Mouse (Mus musculus): ENCODE data around the gene Klhl2. TPM values are rescaled to one million over a fixed set of nuclear protein-coding genes. Genes with fewer than 3 reads are reported as not detected.

Klhl2 gene
- polyA plus RNA-seq, 1 experiment from 2014 or later, result 10.1 TPM

DNA sequence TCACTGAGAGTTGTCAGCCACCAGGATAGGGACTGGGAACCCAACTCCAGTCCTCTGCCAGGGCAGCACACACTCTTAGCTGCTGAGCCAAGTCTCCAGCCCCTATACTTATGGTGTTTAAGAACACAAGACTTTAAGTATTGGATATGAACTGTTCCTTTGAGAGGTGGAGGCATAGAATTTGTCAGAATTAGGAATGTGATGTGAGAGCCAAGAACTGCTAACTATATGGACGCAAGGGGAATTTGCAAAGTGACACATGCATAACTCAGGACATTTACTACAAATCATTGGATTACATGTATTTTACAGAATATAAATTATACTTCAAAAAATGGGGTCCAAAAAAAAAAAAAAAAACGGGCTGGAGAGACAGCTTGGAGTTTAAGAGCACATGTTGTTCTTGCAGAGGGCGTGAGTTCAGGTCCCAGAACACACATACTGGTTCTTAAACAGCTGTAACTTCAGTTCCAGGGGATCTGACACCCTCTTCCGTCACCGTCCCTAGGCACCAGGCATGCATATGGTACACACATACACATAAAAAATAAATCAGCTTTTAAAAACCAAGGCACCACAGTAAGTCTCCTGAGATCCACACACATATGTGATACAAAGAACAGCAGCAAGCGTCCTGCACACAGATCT lies 14.2 kb downstream of the Klhl2 start:
- DNase-seq (ENCODE audit: low spot score) (no peak), ATAC-seq (replicated peaks; ENCODE audit: low FRiP score) (no peak)
- 80% methylated on average over 6 of the region's 6 CpGs for WGBS
- H3K4me3 ChIP-seq (ENCODE audit: low read depth, low read length), result no peak overlapping the region
- H3K9me3 ChIP-seq (ENCODE audit: control insufficient read depth, low read length), result no peaks in the 10 kb centered on the region
- H3K9ac ChIP-seq (ENCODE audit: low read depth, low read length), result no peak overlapping the region
- no peaks in the 10 kb centered on the region for H3K36me3 ChIP-seq (ENCODE audit: control insufficient read depth, insufficient read depth, low read length)
- H3K27ac ChIP-seq (ENCODE audit: low read depth, low read length), result no peak overlapping the region
- no peaks in the 10 kb centered on the region for H3K4me1 ChIP-seq (replicated peaks; ENCODE audit: control insufficient read depth, insufficient read depth, low read length)
- H3K27me3 ChIP-seq (replicated peaks; ENCODE audit: control insufficient read depth, insufficient read depth, low read length), result no peaks in the 10 kb centered on the region
- no peak overlapping the region for H3K4me2 ChIP-seq

GRCm38 (mm10) chr8:64834071-64834877 lies 15.5 kb downstream of the Klhl2 start:
- no peaks in the 10 kb centered on the region for H3K4me1 ChIP-seq (replicated peaks; ENCODE audit: control insufficient read depth, insufficient read depth, low read length)
- no peak for DNase-seq (ENCODE audit: low spot score)
- WGBS, result 70% methylated on average over 27 of the region's 27 CpGs
- ATAC-seq (replicated peaks; ENCODE audit: low FRiP score), result no peak
- no peaks in the 10 kb centered on the region for H3K27me3 ChIP-seq (replicated peaks; ENCODE audit: control insufficient read depth, insufficient read depth, low read length)
- no peak overlapping the region for H3K4me2 ChIP-seq
- H3K36me3 ChIP-seq (ENCODE audit: control insufficient read depth, insufficient read depth, low read length), result no peaks in the 10 kb centered on the region
- no peak overlapping the region for H3K27ac ChIP-seq (ENCODE audit: low read depth, low read length)
- H3K9ac ChIP-seq (ENCODE audit: low read depth, low read length), result no peak overlapping the region
- no peaks in the 10 kb centered on the region for H3K9me3 ChIP-seq (ENCODE audit: control insufficient read depth, low read length)
- no peak overlapping the region for H3K4me3 ChIP-seq (ENCODE audit: low read depth, low read length)

DNA sequence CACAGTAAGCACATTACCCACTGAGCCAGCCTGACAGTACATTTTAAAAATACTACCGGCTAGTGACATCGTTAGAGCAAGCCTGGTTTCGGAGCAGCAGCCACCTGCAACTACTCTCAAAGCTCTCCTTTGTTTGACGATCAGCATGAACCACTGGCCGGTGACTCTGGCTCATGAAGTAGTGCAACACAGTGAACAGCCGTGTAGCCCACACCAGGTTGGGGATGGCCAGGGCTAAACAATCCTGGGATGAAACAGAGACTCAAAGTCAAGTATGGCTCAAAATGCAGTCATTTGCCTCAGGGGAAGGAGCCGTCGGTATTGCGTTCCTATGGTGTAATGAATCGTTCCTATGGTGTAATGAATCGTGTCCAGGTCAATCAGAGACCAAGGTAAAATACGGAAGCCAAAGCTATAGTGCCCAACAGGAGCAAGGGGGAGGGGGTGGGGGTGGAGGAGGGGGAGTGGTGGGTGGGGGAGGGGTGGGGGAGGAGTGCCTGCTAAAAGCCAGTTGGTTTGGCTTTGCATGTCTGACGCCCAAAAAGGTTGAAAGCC lies 17.2 kb downstream of the Klhl2 start:
- ATAC-seq (replicated peaks; ENCODE audit: low FRiP score), result no peak
- no peak overlapping the region for H3K9ac ChIP-seq (ENCODE audit: low read depth, low read length)
- no peaks in the 10 kb centered on the region for H3K27me3 ChIP-seq (replicated peaks; ENCODE audit: control insufficient read depth, insufficient read depth, low read length)
- no peaks in the 10 kb centered on the region for H3K9me3 ChIP-seq (ENCODE audit: control insufficient read depth, low read length)
- WGBS, result 83% methylated on average over 13 of the region's 13 CpGs
- no peak overlapping the region for H3K27ac ChIP-seq (ENCODE audit: low read depth, low read length)
- H3K36me3 ChIP-seq (ENCODE audit: control insufficient read depth, insufficient read depth, low read length), result no peaks in the 10 kb centered on the region
- no peaks in the 10 kb centered on the region for H3K4me1 ChIP-seq (replicated peaks; ENCODE audit: control insufficient read depth, insufficient read depth, low read length)
- DNase-seq (ENCODE audit: low spot score), result no peak
- H3K4me3 ChIP-seq (ENCODE audit: low read depth, low read length), result no peak overlapping the region
- H3K4me2 ChIP-seq, result no peak overlapping the region

GRCm38 (mm10) chr8:64831656-64832055 lies 18.2 kb downstream of the Klhl2 start:
- DNase-seq (ENCODE audit: low spot score) (no peak), ATAC-seq (replicated peaks; ENCODE audit: low FRiP score) (no peak)
- WGBS, result 76% methylated on average over 3 of the region's 3 CpGs
- H3K4me2 ChIP-seq, result no peak overlapping the region
- no peaks in the 10 kb centered on the region for H3K36me3 ChIP-seq (ENCODE audit: control insufficient read depth, insufficient read depth, low read length)
- H3K4me1 ChIP-seq (replicated peaks; ENCODE audit: control insufficient read depth, insufficient read depth, low read length), result no peaks in the 10 kb centered on the region
- no peak overlapping the region for H3K4me3 ChIP-seq (ENCODE audit: low read depth, low read length)
- H3K27ac ChIP-seq (ENCODE audit: low read depth, low read length), result no peak overlapping the region
- no peaks in the 10 kb centered on the region for H3K27me3 ChIP-seq (replicated peaks; ENCODE audit: control insufficient read depth, insufficient read depth, low read length)
- H3K9ac ChIP-seq (ENCODE audit: low read depth, low read length), result no peak overlapping the region
- H3K9me3 ChIP-seq (ENCODE audit: control insufficient read depth, low read length), result no peaks in the 10 kb centered on the region

- no peak for DNase-seq (ENCODE audit: low spot score)
- H3K4me1 ChIP-seq (replicated peaks; ENCODE audit: control insufficient read depth, insufficient read depth, low read length), result no peaks in the 10 kb centered on the region
- no peak for ATAC-seq (replicated peaks; ENCODE audit: low FRiP score)
- no peak overlapping the region for H3K27ac ChIP-seq (ENCODE audit: low read depth, low read length)
- H3K4me3 ChIP-seq (ENCODE audit: low read depth, low read length), result no peak overlapping the region
- 84% methylated on average over 3 of the region's 3 CpGs for WGBS
- no peak overlapping the region for H3K9ac ChIP-seq (ENCODE audit: low read depth, low read length)
- no peaks in the 10 kb centered on the region for H3K27me3 ChIP-seq (replicated peaks; ENCODE audit: control insufficient read depth, insufficient read depth, low read length)
- H3K36me3 ChIP-seq (ENCODE audit: control insufficient read depth, insufficient read depth, low read length), result no peaks in the 10 kb centered on the region
- H3K9me3 ChIP-seq (ENCODE audit: control insufficient read depth, low read length), result no peaks in the 10 kb centered on the region
- no peak overlapping the region for H3K4me2 ChIP-seq
Observed at GRCm38 (mm10) chr8:64829921-64830320, 19.9 kb downstream of the Klhl2 start.

GRCm38 (mm10) chr8:64829391-64829790 lies 20.4 kb downstream of the Klhl2 start:
- 93% methylated on average over 9 of the region's 9 CpGs for WGBS
- H3K36me3 ChIP-seq (ENCODE audit: control insufficient read depth, insufficient read depth, low read length), result no peaks in the 10 kb centered on the region
- DNase-seq (ENCODE audit: low spot score), result no peak

GRCm38 (mm10) chr8:64828466-64828865 lies 21.4 kb downstream of the Klhl2 start:
- 61% methylated on average over 15 of the region's 15 CpGs for WGBS
- Histone ChIP-seq H3K4me2 (no peak overlapping the region), H3K27me3 (replicated peaks; ENCODE audit: control insufficient read depth, insufficient read depth, low read length) (no peaks in the 10 kb centered on the region), H3K9me3 (ENCODE audit: control insufficient read depth, low read length) (no peaks in the 10 kb centered on the region), H3K4me1 (replicated peaks; ENCODE audit: control insufficient read depth, insufficient read depth, low read length) (no peaks in the 10 kb centered on the region), H3K36me3 (ENCODE audit: control insufficient read depth, insufficient read depth, low read length) (no peaks in the 10 kb centered on the region), H3K9ac (ENCODE audit: low read depth, low read length) (no peak overlapping the region), H3K4me3 (ENCODE audit: low read depth, low read length) (no peak overlapping the region), H3K27ac (ENCODE audit: low read depth, low read length) (no peak overlapping the region)
- DNase-seq (ENCODE audit: low spot score) (no peak), ATAC-seq (replicated peaks; ENCODE audit: low FRiP score) (0 out of 2 replicates have a peak, but pooled peaks have one; percentile 30)

More at GRCm38 (mm10) chr8:64829391-64829790, 20.4 kb downstream of the Klhl2 start:
- Histone ChIP-seq H3K4me3 (ENCODE audit: low read depth, low read length) (no peak overlapping the region), H3K9me3 (ENCODE audit: control insufficient read depth, low read length) (no peaks in the 10 kb centered on the region), H3K9ac (ENCODE audit: low read depth, low read length) (no peak overlapping the region), H3K27me3 (replicated peaks; ENCODE audit: control insufficient read depth, insufficient read depth, low read length) (no peaks in the 10 kb centered on the region), H3K27ac (ENCODE audit: low read depth, low read length) (no peak overlapping the region), H3K4me1 (replicated peaks; ENCODE audit: control insufficient read depth, insufficient read depth, low read length) (no peaks in the 10 kb centered on the region), H3K4me2 (no peak overlapping the region)
- no peak for ATAC-seq (replicated peaks; ENCODE audit: low FRiP score)

DNA sequence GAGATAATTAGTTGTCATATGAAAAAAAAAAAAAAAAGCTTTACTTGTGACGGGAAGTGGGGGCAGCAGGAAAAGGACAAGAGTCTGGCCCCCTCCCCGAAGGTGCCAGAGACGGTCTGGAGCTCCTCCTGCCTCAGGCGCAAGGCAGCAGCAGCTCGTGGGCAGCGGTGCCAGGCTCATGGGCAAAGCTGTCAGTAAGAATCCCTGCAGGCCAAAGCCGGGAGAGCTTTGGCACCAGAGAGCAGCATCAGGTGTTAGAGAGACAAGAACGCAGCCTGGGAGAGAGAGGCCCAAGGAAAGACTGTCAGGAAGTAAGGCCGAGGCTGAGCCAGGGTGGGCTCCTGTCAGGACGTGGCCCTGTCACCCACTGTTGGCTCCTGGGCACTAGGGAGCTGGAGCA lies 22.5 kb downstream of the Klhl2 start:
- no peak for ATAC-seq (replicated peaks; ENCODE audit: low FRiP score)
- H3K27ac ChIP-seq (ENCODE audit: low read depth, low read length), result no peak overlapping the region
- DNase-seq (ENCODE audit: low spot score), result no peak
- no peaks in the 10 kb centered on the region for H3K27me3 ChIP-seq (replicated peaks; ENCODE audit: control insufficient read depth, insufficient read depth, low read length)
- H3K4me1 ChIP-seq (replicated peaks; ENCODE audit: control insufficient read depth, insufficient read depth, low read length), result no peaks in the 10 kb centered on the region
- H3K36me3 ChIP-seq (ENCODE audit: control insufficient read depth, insufficient read depth, low read length), result no peaks in the 10 kb centered on the region
- H3K4me3 ChIP-seq (ENCODE audit: low read depth, low read length), result no peak overlapping the region
- no peak overlapping the region for H3K9ac ChIP-seq (ENCODE audit: low read depth, low read length)
- H3K9me3 ChIP-seq (ENCODE audit: control insufficient read depth, low read length), result no peaks in the 10 kb centered on the region
- 83% methylated on average over 10 of the region's 10 CpGs for WGBS
- no peak overlapping the region for H3K4me2 ChIP-seq
